Mouse (Mus musculus) megakaryocyte, embryonic 14.5 days (primary cell): Measurements from ENCODE around the gene Nfib. TPM values are rescaled to one million over a fixed set of nuclear protein-coding genes. Genes with fewer than 3 reads are reported as not detected.

Experiments
- H3K27me3 ChIP-seq: replicated peaks from 2 replicates; pipeline ENCODE3; 2012; ENCODE audit warnings: inconsistent platforms
- H3K36me3 ChIP-seq: replicated peaks from 2 replicates; pipeline ENCODE3; 2012; ENCODE audit warnings: low read length, inconsistent platforms, mixed read lengths
- H3K4me1 ChIP-seq: 2 replicates; pipeline ENCODE4 v1.6.1; 2012; ENCODE audit warnings: inconsistent platforms
- H3K4me3 ChIP-seq: replicated peaks from 2 replicates; pipeline ENCODE3; 2012; ENCODE audit warnings: moderate library complexity, mild to moderate bottlenecking, inconsistent platforms
- H3K9me3 ChIP-seq: 2 replicates; pipeline ENCODE4 v1.6.1; 2012; ENCODE audit warnings: inconsistent platforms
- FLI1 ChIP-seq: IDR thresholded peaks from 2 replicates; pipeline ENCODE4 v1.6.1; 2012; ENCODE audit warnings: low read length, inconsistent platforms, mixed read lengths
- GATA1 ChIP-seq: IDR thresholded peaks from 3 replicates; pipeline ENCODE4 v1.6.1; 2012; ENCODE audit warnings: mixed read lengths, low read length, inconsistent platforms, borderline replicate concordance
- polyA plus RNA-seq: library from polyadenylated mRNA; stranded (reverse); fragments of >175 nt; gene quantifications from 2 replicates; pipeline ENCODE4 v1.2.3, GENCODE M21; 2012; ENCODE audit warnings: low replicate concordance; ENCODE audit not compliant: insufficient read depth

Nfib gene
- polyA plus RNA-seq, 1 experiment, result 0.01 TPM

GRCm38 (mm10) chr4:82403975-82404651 is 301.4 kb downstream of the Nfib start:
- Histone ChIP-seq H3K27me3 (no peaks in the 10 kb centered on the region), H3K4me3 (no peak overlapping the region), H3K4me1 (no peaks in the 10 kb centered on the region), H3K36me3 (no peaks in the 10 kb centered on the region), H3K9me3 (peaks cover 17% of the 10 kb centered on the region; the same call in 1 of the 2 replicates)
- no peak for TF ChIP-seq GATA1
- TF ChIP-seq FLI1, result no peak

GRCm38 (mm10) chr4:82402666-82403065 is 302.9 kb downstream of the Nfib start:
- Histone ChIP-seq H3K9me3 (peaks cover 18% of the 10 kb centered on the region; the same call in 1 of the 2 replicates), H3K27me3 (no peaks in the 10 kb centered on the region), H3K4me3 (no peak overlapping the region), H3K4me1 (no peaks in the 10 kb centered on the region), H3K36me3 (no peaks in the 10 kb centered on the region)
- TF ChIP-seq GATA1 (no peak), FLI1 (no peak)

GRCm38 (mm10) chr4:82401450-82402061 is 304.0 kb downstream of the Nfib start:
- no peak overlapping the region for H3K4me3 ChIP-seq
- no peaks in the 10 kb centered on the region for H3K4me1 ChIP-seq
- TF ChIP-seq GATA1 (no peak), FLI1 (no peak)
- H3K36me3 ChIP-seq, result no peaks in the 10 kb centered on the region
- no peaks in the 10 kb centered on the region for H3K27me3 ChIP-seq
- peaks cover 11% of the 10 kb centered on the region; the same call in 1 of the 2 replicates for H3K9me3 ChIP-seq

GRCm38 (mm10) chr4:82400536-82400935 is 305.0 kb downstream of the Nfib start:
- no peak for TF ChIP-seq FLI1
- no peak for TF ChIP-seq GATA1
- Histone ChIP-seq H3K27me3 (no peaks in the 10 kb centered on the region), H3K9me3 (peaks cover 8% of the 10 kb centered on the region; the same call in 1 of the 2 replicates), H3K4me1 (no peaks in the 10 kb centered on the region), H3K36me3 (no peaks in the 10 kb centered on the region), H3K4me3 (peak overlapping the region; percentile 42)

- Histone ChIP-seq H3K4me1 (no peaks in the 10 kb centered on the region), H3K36me3 (no peaks in the 10 kb centered on the region), H3K4me3 (no peak overlapping the region), H3K27me3 (no peaks in the 10 kb centered on the region), H3K9me3 (0 out of 2 replicates have a peak, but pooled peaks cover 7% of the 10 kb centered on the region)
- TF ChIP-seq GATA1 (no peak), FLI1 (no peak)
Observed at GRCm38 (mm10) chr4:82399406-82400380, 305.9 kb downstream of the Nfib start.

- H3K9me3 ChIP-seq, result 0 out of 2 replicates have a peak, but pooled peaks cover 3% of the 10 kb centered on the region
- H3K27me3 ChIP-seq, result no peaks in the 10 kb centered on the region
- H3K4me1 ChIP-seq, result no peaks in the 10 kb centered on the region
- no peak overlapping the region for H3K4me3 ChIP-seq
- no peaks in the 10 kb centered on the region for H3K36me3 ChIP-seq
- TF ChIP-seq GATA1 (no peak), FLI1 (no peak)
Observed at GRCm38 (mm10) chr4:82398282-82398681, 307.3 kb downstream of the Nfib start.

- Histone ChIP-seq H3K9me3 (0 out of 2 replicates have a peak, but pooled peaks cover 3% of the 10 kb centered on the region), H3K4me1 (no peaks in the 10 kb centered on the region), H3K27me3 (no peaks in the 10 kb centered on the region)
Observed at GRCm38 (mm10) chr4:82396805-82397204, 308.7 kb downstream of the Nfib start.

GRCm38 (mm10) chr4:82396003-82396402 is 309.5 kb downstream of the Nfib start:
- Histone ChIP-seq H3K27me3 (no peaks in the 10 kb centered on the region), H3K9me3 (0 out of 2 replicates have a peak, but pooled peaks cover 3% of the 10 kb centered on the region), H3K4me1 (no peaks in the 10 kb centered on the region), H3K36me3 (no peaks in the 10 kb centered on the region), H3K4me3 (no peak overlapping the region)
- TF ChIP-seq GATA1 (no peak), FLI1 (no peak)

More at GRCm38 (mm10) chr4:82396805-82397204, 308.7 kb downstream of the Nfib start:
- no peaks in the 10 kb centered on the region for H3K36me3 ChIP-seq
- H3K4me3 ChIP-seq, result no peak overlapping the region
- TF ChIP-seq GATA1 (no peak), FLI1 (no peak)

- TF ChIP-seq FLI1, result no peak
- no peak for TF ChIP-seq GATA1
- Histone ChIP-seq H3K36me3 (no peaks in the 10 kb centered on the region), H3K4me1 (no peaks in the 10 kb centered on the region), H3K9me3 (0 out of 2 replicates have a peak, but pooled peaks cover 3% of the 10 kb centered on the region), H3K4me3 (no peak overlapping the region), H3K27me3 (no peaks in the 10 kb centered on the region)
Observed at GRCm38 (mm10) chr4:82394346-82394745, 311.2 kb downstream of the Nfib start.
